Mouse (Mus musculus) right cerebral cortex, postnatal 4 days (tissue): ENCODE measurements around the gene Pigt.
A peak's percentile ranks its signal among the peaks of the same experiment; 100 is the strongest.

ENCODE experiments used
- DNase-seq: peaks from one replicate; pipeline ENCODE4 v3.0.0-alpha.2; 2022

The Pigt gene

DNA sequence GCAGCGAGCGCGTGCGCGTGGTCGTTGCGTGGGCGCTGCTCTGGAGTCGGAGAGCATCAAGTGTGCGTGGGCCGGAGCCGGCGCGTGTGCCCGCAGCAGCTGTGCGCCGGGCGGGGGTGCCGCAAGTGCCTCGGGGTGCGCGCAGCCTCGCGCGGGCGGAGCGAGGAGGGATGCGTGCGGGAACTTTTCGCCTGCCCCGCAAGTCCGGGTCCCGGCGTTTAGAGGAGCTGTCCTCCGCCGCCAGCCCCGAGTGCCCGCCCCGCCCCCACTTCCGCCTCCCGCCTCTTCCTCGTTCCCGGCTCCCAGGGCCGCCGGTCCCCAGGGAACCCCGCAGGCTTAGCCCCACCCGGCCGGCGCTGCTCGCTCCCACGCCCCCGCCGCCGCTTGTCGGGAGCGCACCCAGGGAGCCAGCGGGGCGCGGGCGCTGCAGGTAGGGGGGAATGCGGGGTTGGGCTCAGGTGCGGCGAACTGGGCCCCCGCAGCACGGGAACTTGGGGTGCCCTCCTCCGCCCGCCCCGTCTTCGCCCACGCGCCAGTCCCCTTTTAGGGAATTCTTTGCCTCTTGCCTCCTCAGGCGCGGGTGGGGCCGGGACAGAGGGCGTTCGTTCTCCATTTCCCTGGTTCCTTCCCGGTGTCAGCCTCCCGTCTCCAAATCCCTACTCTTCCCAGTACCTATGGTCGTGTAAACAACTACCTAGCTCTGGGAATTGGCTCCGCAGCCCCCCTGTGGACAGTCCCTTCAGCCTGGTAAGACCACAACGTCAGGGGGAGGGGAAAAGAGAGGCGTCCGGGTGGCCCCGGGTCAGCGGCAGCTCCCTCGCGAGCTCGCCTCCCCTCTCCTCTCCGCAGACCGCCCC, 10.8 kb upstream of the Pigt start:
- DNase-seq: peak; percentile 70

DNA sequence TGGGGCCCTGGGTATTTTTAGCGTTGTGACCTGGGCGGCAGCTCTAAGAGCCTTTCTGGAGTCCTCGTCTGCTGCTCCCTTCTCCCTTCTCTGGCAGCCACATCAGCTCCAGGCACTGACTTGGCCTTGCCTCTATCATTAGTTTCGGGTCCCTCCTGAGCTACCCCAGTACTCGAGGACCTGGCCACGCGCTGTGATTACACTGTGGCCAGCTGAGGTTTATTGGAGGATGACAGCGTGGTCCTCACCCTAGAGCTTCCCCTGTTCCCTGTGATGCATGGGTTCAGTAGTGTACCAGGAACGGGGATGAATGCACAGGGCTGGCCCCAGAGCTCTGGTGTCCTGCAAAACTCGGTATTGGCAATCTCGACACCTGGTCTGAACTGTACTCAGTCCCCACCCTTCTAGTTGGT, 10.2 kb upstream of the Pigt start:
- no peak for DNase-seq

DNA sequence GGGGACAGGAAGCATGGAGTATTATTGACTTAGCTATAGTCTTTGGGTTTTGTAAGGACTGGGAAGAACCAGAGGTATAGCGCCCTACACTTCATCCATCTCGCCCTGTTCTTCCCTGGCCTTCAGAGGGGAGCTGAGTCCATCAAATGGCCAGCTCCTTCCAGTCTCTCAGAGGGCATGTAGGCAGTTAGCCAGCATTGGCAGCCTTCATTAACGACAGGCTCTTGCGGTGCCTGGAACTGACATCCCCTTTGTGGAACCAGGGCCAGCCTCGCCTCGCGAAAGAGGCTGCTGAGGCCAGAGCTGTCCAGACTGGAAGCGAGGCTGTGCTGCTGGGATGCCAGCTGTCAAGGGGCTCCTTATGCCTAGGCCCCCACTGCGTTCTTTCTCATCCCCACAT, 9.5 kb upstream of the Pigt start:
- peak; percentile 42 for DNase-seq

DNA sequence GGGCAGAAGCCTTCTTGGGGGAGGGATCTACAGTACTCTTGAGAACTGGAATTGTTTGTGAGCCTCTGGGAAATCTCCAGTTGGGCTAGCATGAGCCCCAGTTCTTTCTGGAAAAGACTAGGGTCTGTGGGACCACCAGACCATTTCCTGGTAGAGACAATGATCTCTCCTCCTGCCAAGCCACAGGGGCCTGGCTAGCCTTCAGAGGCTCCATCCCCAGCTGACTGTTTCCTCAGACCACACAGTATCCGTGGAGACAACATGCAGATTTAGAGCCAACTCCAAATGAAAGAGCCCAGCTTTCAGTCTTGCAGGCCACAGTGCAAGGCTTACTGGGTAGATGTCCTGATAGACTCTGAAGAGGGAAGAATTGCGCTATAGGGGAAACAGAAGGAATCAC, 3.2 kb upstream of the Pigt start:
- DNase-seq: no peak

DNA sequence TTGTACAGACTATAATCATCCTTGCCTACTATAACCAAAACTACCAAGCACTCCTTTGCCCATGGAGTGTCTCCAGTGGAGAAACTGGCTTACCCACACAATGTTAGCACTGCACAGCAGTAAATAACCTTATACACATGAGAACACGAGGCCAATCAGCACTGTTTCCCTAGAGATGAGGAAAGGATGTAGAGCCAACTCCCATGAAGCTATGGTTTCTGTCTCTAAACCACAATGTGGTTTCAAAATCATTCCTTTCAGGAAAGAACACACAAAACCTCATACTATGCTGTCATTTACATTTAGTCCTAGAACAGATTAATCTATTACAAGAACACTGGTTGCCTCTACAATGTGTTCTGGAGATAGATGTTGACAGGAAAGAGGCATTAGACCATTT, 989 bp upstream of the Pigt start:
- DNase-seq: no peak

DNA sequence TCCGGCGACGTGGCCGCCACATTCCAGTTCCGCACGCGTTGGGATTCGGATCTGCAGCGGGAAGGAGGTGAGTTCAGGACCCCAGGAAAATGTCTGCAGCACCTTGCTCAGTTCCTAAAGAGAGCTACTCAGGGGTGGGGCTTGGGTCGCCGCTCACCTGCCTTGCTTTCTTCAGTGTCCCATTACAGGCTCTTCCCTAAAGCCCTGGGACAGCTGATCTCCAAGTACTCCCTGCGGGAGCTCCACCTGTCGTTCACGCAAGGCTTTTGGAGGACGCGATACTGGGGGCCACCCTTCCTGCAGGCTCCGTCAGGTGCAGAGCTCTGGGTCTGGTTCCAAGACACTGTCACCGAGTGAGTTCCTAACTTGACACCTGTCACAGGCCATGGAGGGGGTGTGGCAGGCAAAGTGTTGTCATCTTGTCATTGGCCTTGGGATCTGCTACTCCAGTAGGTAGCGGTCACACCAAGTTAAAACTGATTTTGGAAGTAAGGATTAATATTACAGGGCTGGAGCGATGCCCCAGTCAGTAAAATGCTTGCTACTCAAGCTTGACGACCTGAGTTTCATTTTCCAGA, 460 bp downstream of the Pigt start:
- DNase-seq: no peak

DNA sequence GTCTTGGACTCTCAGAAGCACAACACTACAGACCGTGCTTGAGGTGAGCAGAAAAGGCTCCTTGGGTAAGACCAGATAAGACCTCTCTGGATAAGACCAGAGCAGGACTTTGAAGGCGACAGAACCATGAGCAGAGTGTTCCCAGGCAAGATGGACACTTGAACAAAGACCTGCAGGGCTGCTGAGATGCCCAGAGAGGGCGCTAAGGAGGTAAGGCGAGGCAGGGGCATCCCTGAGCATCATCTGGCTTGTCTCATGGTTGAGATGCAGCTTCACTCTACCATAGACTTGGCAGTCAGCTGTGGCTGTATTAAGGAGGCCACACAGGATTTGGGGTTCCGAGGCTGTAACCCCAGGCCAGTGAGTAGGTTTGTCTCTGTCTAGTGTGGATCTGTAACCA, 2.0 kb downstream of the Pigt start:
- DNase-seq: no peak

DNA sequence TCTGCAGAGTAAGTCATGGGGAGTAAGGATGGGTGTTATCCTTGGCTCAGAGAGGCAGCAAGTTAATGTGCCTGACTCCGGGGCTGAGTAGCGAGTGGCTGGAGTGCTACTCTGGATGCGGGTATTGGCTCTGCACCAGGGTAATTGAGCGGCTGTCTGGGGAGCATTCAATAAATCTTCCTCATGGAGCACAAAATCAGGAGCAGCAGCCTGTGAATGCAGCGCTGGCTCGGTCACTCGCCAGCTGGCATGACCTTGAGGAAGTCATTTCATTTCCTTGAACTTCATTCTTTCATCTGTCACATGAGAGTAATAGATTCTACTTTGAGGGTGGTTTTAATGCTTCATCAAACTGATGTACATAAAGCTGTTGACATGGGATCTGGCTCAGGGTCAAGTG, 3.2 kb downstream of the Pigt start:
- DNase-seq: no peak

DNA sequence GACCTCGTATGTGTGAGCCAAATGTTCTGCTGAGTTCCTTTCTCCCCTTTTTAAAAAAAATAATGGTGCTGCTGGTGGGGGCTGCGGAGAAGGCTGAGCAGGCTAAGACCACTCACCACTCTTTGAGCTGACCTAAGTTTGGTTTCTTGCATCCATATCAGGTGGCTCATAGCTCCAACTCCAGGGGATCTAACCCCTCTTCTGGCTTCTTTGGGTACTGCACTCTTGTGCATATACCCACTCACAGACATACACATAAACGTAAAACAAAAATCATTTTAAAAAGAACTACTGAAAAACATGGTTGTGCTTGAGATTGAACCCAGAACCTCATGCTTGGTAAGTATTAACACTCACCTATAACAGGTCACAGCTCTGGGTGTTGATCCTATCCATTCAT, 7.6 kb downstream of the Pigt start:
- no peak for DNase-seq

DNA sequence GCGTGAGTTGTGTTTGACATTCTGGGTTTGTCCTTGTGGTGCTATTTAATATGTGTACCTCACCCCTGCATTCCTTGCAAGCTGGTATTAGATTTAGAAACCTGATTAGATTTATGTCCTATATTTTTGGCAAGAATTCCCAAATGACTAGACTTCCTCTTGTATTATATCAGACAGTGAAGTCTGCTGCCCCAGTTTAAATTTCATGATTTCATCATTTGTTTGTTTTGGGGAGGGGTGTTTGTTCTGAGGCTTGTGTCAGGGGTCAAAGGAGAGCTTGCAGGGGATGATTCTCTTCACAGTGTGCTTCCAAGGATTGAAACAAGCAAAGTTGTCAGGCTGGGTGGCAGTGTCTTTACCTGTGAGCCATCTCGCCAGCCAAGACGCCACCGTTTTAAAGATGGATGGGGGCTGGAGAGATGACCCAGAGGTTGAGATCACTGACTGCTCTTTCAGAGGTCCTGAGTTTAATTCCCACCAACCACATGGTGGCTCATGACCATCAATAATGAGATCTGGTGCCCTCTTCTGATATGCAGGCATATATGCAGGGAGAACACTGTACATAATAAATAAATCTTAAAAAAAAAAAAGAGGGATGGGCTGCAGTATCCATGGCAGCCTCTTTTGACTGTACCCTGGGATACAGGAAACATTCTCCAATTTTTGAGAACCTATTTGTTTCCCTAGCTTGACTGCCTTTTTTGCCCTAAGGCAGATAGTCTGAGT, 8.5 kb downstream of the Pigt start:
- no peak for DNase-seq

DNA sequence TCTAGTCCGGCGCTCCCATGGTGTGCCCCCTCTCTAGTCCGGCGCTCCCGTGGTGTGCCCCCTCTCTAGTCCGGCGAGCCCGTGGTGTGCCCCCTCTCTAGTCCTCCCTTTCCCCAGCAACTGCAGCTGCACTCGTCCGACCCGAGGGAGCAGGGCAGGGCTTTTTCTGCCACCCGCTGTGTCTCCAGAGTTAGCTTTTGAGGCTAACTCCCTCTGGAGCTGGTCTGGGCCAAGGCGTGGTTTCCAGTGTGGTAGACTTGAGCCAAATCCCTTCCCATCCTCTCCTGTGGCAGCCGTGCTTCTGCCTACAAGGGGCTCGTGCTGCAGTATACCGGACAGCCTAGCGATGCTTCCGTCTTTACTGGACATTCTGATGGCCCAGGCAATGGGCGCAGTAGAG, 10.5 kb downstream of the Pigt start:
- no peak for DNase-seq

DNA sequence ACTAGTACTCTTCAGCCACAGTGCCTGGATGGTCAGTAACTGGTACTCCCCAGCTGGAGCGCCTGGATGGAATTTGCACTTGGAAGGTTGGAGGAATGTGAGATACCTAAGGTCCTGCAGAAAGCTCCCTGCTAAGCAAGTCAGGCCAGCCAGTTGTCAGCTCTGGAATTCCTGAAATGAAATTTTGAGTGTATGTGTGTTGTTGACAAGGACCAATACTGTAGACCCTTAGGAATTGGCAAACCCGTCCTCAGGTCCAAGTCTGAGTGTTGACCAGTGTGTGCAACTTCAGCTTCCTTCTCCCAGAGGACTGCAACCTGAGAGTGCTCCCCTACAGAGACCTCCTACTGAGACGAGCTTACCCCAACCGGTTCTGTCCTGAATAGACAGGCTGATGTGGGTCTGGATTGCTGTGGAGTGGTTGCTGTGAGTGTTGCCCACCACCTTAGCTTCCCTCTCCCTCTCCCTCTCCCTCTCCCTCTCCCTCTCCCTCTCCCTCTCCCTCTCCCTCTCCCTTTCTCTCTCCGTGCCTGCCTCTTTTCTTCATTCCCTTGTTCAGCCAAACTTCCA, 13.4 kb downstream of the Pigt start:
- DNase-seq: no peak

DNA sequence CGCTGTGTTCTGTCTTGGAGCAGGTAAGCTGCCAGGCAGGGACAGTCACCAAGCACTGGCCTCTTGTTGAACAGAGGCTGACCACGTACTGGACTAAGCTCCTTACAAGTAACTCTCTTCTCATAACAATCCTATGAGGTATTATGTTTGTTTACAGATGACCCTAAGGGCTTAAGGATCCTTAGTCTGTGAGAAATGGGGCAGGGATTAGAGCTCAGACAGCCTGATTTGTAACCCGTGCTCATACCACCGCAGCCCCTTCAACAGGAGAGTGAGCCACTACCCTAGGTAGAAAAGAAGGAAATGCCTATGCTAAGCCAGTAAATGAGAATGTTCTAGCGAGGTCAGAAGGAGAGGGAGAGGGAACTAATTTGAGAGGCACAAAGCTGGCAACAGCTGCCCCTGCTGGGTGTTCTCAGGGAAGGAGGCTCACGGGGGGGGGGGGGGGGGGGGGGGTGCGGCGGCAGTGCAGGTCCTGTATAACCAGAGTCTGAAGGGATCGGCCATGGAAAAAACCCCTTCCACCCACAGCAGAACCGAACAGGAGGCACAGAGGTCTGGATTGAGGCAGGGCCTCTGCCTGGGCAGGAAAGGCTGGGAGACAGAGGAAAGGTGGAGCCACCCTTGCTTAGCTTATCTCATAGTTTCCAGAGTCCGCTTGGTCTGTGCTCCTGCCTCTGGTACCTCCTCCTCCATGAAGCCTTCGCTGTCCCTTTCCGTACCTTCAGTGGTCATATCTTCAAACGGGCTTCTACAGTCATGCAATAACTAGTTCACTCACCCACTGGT, 15.0 kb downstream of the Pigt start:
- DNase-seq: no peak

DNA sequence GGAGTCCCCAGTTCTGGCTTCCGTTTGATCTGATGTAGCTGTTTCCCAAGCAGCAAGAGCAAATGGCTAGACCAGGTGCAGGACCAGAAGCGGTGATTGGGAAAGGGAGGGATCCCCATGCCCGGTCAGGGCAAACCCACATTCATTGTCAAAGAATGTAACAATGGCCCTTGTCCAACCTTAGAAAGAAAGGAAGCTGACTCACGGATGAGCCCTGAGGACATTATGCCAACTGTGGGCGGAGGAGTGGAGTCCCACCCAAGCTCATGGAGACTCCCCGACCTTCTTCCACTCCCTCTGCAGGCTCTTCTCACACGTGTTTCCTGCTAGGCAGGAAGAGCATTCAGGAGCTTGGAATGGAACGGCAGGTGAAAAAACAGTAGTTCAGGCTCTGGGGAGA, 16.1 kb downstream of the Pigt start:
- DNase-seq: no peak

DNA sequence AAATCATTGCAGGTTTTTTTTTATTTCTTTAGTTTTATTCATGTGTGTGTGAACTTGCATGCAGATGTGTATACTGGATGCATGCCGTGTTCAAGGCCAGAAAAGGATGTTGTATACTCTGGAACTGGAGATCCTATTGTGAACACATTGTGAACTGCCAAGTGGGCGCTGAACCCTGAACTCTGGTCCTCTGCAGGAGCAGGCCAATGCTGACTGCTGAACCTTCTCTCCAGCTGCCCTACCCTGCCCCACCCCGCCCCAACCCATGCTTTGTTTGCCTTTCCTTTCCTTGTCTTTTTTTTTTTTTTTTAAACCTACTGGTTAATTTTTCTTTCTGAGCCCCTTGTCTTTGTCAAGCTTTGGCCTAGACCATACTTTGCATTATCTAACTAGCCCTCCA, 17.6 kb downstream of the Pigt start:
- DNase-seq: no peak

DNA sequence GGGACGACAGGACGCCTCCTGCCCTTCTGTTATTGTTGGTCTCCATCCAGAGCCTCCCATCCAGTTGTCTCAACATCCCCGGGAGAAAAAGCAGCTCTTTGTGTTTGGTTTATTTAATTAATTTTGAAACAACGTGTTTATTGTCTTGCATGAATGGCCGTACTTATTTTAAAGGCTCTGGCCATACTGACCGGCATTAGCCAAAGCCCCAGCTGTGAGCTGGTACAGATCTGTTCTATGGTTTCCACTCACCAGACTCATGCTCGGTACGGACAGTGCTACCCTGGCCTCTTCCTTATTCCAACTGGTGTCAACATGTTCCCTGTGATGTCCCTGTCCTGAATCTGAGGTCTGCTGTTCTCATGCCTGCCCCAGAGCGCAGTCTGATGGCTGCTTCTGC, 18.6 kb downstream of the Pigt start:
- DNase-seq: no peak

DNA sequence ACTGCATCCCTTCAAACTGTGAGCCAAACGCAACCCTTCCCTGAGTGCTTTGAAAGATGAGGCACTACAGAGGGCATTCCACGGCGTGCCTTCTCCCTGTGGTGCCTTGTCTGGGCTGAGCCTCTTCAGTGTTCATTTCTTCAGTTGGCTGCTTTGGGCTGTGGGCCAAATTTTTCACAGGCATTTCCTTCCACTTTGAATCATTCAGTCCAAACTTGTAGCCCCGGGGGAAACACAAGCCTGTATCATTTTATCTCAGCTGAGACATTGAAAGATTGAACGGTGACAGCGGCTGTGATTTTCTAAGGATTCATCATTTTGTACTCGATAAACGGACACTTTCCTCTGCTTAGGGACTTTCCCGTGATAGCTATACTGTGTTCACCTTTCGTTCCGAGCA, 19.3 kb downstream of the Pigt start:
- no peak for DNase-seq

DNA sequence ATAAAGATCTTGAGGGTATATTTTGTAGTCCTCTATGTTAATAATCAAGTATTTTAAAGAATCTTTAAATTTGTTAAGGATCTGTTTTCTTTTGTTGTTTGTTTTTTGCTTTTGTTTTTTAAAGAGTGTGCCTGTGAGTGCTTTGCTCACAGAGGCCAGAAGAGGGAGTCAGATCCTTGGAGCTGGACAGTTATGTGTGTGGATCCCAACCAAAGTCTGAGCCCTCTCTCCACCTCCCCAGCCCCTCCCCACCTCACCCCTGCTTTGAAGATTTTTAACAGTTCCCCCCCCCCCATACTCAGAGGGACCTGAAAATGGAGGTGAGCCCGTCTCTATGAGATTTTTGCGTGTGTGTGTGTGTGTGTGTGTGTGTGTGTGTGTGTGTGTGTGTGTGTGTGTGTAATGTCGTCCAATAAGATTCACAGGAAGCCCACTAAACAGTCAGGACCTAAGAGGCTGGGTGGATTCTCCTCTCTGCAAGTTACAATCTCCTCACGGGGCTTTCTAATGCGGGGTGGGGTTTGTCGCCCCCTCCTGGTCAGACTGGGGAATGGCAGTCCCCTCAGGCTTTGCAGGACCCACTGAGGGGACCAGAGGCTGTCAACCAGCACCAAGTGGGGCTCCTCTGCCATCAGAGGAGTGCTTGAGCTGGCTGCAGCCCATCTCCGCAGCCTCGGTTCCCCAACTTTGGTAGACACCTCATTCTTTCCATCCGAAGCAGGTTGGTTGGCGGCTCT, 20.3 kb downstream of the Pigt start:
- no peak for DNase-seq

DNA sequence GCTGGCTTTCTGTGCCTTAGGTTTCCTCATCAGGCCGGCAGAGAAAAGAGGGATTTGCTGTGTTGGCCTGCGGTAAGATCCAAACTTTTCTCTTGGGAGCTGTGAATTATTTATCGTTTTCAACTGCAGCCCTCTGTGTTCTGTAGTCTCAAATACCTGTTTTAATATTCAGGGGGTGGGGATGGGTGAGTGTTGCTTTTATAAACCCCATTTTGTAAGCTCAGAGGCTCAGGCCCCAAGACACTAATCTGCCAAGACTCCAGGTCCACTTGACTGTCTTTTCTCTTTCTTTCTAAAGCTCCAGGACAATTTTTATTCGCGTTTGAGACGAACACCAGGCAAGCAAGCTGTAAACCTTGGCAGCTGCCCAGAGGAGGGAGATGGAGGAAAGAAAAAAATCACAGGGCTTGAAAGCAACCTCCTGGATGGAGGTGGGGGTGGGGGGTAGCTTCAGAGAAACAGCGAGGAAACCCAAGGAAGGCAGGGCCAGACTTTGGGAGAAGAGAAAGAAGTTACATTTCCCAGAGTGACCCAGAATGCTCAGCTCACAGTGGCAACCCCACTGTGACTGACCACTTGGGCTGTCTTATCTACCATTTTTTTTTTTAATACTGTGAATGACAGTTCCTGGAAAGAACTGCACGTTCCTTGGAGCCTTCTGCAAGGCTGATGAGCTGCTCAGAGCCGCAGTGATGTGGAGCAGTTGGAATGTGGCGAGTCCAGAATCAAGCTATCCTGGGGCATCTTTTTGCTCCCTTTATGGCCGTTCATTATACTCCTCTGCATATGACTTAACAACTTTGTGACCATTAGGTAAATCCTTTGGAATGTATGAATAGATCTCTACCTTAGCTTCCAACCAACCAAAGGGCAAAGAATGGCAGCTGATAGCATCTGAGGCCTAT, 21.2 kb downstream of the Pigt start:
- peak; percentile 43 for DNase-seq

DNA sequence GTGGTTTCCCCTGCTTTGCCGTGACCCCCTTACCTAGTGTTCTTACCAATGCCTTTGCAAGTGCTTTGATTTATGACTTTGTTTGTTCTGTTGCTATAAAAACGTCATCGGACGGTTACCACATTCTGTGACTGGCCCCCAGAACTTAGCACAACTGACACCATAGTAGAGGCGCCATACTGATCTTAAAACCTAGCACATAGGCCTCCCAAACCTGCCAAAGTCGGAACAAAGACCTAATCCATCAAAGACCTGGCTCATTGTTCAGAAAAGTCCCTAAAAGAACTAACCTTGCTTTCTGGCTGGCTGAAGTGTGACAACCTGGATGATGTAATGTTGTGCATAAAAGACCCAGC, 21.8 kb downstream of the Pigt start:
- no peak for DNase-seq

DNA sequence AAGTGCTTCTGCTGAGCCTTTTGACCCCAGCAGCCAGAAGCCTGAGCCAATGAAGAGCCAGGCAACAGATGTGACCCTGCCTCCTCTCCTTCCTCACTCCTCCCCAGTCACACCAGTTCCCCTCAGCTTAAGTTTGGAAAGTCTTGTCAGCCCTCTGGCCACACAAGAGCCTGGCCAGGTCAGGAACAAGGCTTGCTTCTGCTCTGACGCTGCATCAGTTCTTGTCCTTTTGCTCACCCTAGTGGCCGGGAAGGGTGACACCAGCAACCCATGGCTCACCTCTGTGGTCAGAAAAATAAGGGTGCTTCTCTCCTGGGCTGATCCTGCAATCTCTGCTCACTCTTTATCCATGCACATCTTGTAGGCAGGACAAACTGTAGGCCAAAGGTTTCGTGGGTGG, 23.5 kb downstream of the Pigt start:
- no peak for DNase-seq
